Mouse (Mus musculus) B cell, adult 2 months (primary cell): ENCODE data around the gene Anapc15-ps.
A peak's percentile ranks its signal among the peaks of the same experiment; 100 is the strongest.

Experiments
- DNase-seq, 2 experiments: peaks; one replicate each; pipeline ENCODE4 v3.0.0; 2022

Gene Anapc15-ps

DNA sequence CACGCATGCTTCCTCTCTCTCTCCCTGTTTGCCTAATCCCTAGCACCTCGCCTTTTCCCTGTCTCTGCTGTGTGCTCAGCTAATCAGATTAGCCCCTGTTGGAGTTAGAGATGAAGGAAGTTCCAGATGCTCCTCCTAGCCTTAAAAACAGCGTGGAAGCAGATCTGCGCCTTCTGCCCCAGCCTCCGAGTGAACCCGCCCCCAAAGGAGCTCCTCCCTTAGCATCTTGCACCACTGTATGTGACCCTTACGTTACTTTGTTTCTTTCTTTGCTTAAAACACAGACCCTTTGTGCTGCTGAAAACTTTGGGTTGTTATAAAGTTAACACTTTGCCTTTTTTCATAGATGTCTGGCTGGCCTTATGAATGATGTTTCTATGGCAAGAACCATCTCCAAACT, 15.8 kb upstream of the Anapc15-ps start:
- no peak for DNase-seq

DNA sequence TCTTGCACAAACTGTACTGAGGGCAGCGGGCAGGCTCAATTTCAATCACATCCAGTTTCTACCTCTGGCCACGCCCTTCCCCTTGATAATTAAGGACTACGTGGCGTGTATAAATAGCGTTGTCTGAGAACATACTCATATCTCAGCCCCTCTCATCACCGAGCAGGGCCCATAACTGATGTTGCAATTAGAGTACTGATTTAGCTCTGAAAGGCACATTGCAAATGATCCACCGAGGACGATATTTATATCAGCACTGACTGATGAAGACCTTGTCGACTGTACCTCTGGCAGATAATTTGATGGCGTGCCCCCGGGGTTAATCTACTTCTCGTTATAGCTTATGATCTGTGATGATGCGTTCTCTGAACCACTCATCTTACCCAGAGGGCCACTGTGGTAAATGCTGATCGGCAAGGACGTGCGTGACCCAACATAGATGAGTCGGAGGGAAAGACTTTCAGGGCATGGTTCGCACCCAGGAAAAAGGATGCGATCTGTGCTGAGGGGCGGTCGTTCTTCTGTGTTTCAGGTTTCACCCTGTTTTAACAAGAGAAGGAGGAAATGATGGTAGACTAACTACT, 14.4 kb upstream of the Anapc15-ps start:
- no peak for DNase-seq

DNA sequence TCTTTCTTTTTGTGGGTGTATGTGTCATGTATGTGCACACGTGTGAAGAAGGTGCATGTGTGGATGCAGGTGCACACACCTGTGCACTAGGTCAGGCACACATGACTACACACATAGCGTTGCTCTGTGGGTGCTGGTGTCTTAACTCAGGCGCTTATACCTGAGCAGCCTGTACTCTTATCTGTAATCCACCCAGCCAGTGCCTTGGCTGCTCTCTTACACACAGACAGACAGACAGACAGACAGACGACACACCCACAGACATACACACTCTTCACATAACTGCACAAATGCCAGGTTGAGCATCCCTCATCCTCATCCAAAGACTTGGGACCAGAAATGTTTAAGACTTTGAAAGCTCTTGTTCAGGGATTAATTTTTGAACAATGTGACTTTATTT, 12.8 kb upstream of the Anapc15-ps start:
- no peak for DNase-seq

DNA sequence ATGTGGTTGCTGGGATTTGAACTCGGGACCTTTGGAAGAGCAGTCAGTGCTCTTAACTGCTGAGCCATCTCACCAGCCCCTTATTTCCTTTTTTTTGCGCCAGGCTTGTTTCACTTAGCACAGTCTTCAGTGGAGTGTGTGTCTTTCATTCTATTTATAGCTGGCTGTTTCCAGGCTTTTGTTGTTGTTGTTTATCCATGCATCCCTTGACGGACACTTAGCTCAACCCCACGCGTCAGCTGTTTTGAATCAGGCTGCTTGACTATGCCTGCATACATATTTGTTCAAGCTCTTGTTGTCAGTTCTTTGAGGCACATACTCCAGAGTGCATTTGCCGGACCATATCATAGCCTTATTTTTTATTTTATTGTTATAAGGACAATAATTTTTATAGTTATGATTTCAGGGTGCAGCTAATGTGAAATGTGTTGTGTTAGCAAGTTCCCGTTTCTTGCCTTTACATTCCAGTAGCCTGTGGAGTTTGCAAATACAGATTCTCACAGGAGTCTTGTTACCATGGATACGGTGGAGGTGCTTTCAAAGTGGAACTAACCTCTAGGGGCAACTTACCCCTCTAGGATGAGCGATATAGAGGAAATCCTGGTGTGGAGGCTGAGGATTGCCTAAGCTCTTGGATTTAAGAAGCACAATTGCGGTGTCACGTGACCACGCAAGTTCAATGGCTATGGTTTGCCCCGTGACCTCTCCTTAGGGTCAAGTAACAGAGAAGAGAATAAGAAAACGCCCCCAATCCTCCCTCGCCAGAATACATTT, 11.7 kb upstream of the Anapc15-ps start:
- no peak for DNase-seq

DNA sequence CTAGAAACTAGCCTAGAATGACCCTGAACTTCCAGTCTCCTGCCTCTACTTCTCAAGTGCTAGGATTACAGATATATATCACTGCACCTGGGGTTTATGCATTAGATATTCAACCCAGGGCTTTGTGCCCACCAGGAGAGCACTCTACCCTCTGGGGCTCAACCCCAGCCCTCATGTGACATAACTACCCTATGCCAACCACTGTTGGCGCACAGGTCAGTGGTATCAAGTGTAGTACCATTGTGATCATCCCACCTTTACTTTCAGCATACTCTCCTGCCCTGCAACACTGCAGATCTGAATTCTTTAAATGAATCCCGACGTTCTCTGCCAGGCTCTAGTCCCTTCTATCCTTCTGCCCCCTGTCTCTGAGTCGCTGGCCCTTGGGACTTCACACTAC, 11.0 kb upstream of the Anapc15-ps start:
- DNase-seq: no peak

DNA sequence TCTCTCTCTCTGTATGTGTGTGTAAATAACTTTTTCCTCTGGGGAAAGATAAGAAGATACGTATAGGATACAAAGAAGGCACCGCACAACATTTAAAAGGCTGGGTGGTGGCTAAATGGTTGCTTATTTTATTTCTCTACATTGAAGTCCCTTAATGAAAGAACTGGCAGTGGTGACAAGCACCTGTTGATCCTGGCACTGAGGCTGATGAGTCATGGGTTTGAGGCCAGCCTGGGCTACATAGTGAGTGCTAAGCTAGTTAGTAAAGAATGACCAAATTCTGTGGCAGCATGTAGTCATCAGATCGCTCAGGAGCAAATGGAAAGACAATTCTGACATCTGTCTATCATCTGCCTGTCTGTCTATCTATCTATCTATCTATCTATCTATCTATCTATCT, 10.5 kb upstream of the Anapc15-ps start:
- no peak for DNase-seq

DNA sequence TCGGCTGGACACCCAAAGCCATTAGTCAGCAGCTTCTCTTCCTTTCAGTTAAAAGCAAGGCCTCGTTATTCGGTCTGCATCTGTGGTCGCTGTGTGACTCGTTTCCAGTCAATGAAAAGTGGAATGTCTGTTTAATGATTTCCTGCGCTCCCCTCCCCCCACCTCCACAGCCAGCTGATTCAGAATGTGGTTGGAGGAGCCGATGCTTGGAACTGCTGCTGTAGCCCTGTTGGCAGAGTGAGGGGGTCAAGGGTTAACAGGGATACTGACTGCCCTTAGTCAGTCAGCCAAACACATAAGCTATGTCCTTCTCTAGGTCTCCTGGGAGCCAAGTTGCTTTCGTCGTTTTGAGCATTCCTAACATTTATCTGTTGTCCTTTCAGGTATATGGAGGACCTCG, 9.7 kb upstream of the Anapc15-ps start:
- DNase-seq: no peak

DNA sequence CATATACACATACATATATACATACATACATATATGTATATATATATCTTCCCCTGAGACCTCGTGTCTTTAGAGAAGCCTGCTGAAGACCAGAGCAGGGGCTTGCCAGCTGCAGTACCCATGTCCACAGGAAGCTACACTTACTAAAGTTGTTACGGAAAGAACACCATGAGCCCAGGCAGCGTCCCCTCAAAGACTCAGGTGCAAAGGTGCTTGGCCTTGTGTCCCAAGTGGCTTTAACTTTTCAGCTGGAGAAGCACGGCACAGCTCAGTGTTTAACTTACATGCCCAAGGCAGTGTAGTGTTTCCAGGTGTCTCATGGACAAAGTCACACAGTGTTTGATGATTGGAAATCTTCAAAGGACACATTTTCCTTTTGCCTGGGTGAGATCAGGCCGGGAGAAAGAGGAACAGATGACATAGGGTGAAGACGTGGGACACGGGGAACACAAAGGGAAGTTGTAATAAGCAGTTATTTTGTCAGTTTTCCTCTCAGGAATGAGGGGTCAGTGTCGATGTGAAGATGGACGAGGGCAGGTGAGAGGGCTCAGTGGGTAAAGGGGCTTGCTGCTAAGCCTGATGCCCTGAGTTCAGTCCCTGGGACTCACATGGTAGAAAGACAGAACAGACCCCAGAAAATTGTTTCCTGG, 9.0 kb upstream of the Anapc15-ps start:
- DNase-seq: no peak

DNA sequence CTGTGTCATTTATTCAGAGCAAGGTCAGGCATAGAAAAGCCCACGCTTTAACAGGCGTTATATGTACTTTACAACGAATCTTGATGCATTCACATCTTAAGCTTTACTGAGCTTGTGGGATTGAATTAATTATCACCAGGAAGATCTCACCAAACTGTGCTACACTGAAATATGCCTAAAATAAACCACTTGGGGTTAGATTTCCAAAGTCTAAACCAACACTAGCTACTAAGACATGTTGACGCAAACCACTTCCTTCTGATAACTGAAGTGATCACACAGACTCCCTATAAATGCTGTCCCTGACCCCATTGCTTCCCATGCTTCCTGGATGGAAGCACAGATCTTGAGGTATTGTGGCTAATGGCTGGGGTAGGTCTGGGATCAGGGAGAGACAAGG, 8.2 kb upstream of the Anapc15-ps start:
- no peak for DNase-seq

DNA sequence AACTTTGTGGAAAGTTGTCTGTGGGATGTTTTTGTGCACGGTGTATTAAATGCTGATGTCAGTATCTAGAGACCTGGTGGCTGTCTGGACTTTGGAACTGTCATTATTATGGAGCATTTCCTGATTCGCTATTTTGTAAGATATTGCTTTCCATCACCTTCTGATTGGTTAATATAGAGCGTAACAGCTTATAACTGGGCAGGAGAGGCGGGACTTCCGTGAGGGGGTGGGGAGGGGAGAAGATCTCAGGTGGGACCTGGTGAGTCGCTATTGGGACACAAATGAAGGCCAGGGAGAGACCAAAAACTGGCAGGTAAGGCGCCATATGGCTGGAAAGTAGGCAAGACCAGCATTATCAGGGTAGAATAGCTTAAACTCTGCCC, 7.8 kb upstream of the Anapc15-ps start:
- peak in 1 of 2 experiments; percentile 18 for DNase-seq

DNA sequence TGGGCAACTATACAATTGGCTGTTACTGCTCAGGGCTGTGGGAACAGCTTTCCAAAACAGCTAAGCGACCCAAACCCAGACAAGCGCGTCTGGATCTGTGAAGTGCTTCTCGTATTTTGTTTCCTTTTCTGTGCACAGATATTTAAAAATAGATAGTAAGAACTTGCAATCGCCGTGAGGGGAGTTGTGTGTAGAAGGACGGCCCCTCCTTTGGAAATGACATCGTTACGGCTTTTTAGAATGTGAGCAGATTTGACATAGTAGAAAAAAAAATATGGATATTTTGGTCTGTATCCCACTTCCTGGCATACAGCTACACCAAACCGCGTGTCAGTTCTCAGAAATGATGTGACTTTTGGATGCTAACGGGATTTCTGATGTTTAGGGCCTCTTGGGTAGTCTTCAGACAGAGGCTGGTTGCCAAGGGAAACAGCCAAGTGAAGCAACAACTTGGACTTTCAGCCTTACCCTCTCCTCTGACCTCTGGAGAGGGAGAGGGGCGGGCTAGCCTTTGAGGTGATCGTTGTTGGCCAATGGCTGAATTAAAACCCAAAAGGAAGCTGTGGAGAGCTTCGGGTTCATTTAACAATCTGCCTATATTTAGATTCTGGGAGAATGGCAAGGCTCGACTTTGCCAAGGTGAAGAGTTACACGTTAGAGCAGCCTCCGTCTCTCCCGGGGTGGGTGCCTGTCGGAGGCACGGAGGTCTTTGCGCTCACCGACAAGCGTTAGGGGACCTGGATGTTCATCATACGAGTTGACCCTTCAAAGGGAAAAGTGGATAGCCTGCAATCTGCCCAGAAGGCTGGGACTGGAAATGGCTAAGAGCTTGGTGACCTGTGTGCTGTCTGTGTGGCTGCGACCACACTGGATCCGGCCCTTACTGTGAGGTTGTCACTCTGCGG, 7.2 kb upstream of the Anapc15-ps start:
- DNase-seq: no peak

DNA sequence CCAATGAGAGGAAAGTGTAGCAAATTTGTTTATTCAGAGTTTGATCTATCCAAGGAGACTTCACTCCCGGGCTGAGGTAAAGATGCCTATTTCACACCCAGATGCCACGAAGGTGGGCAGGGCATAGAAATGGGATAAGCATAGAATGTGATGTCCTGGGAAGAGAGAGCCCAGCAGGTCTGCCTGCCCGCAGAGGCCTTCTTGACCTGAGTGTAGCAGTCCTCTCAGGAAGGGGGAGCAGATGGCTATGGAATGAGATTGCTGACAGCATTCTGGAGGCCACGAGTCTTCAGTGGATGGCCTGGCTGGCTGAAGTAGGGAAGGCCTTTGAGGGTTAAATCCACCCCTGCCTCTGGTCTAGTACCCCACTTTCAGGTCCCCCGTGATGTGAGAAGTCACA, 5.9 kb upstream of the Anapc15-ps start:
- no peak for DNase-seq

DNA sequence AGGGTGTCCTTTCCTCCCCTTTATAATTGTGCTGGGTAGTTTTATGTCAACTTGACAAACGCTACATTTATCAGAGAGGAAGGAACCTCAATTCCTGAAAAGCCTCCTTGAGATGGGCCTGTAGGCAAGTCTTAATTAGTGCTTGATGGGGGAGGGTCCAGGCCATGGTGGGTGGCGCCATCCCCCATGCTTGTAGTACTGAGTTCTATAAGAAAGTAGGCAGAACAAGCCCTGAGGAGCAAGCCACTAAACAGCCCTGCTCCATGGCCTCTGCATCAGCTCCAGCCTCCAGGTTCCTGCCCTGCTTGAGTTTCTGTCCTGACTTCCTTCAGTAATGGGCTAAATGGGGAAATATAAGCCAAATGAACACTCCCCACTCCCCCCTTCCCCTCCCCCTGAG, 5.4 kb upstream of the Anapc15-ps start:
- peak in 1 of 2 experiments; percentile 2 for DNase-seq

DNA sequence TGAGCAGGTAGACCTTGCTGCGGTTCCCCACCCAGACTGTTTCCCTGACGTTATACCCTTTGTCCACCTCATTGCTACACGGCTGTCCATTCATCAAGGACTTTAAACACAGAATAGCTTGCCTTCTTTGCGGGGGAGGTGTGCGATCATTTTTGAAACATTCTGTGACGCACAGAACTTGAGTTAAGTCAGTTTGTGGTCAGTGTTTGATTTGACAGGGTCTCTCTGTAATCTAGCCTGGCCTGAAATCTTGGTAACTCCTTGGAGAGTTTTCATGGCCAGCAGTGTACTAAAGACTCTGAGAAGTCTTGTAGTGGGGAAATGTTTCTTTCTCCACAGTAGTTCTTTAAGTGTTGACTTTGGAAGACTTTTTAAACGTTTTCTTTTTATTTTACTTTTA, 5.0 kb upstream of the Anapc15-ps start:
- DNase-seq: no peak

DNA sequence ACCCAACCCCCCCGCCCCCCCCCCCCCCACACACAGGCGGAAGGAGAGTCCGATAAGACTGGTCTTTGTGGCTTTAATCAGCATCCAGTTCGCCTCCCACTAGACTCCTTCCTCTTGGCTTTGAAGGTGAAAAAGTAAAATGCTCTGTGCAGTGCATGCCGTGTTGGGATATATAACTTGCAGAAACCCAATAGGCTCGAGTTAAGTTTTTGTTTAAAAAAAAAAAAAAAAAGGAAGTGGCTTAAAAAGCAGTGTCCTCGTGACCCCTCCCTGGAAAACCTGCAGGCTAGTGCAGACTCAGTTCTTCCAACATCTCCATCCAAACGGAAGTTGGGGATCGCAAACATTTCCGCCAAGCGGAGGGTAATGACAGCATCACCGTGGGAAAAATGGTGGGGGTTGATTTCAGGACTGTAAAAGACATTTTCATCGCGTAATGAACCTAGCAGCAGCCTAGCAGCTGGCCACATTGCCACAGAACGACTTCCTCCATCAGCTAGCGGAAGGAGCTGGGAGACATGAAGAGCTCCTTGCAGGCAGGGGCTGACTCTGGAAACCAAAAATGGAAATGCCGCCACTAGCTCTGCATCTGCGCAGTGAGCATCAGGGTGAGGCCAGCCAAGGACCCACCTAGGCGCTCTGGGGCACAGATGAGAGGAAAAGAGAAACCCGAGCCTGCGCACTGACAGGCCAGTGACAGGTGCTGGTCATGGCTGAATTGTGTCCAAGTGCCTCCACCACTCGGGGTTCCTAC, 4.3 kb upstream of the Anapc15-ps start:
- DNase-seq: peak; percentile 60 to 61

DNA sequence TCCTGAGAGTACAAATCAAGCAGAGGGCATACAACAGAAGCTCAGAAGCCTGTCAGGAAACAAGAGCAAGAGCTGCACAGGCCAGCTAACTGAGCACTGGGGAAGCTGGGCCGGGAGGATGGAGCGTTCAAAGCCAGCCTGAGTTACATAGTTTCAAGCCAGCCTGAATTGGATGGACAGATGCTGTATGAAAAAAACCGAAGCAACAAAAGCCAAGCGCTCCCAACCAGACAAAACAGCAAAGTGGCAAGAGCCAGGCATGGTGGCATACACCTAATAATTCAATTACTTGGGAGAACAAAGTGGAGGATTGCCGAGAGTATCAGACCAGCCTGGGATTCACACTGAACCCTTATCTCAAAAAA, 3.7 kb upstream of the Anapc15-ps start:
- no peak for DNase-seq

DNA sequence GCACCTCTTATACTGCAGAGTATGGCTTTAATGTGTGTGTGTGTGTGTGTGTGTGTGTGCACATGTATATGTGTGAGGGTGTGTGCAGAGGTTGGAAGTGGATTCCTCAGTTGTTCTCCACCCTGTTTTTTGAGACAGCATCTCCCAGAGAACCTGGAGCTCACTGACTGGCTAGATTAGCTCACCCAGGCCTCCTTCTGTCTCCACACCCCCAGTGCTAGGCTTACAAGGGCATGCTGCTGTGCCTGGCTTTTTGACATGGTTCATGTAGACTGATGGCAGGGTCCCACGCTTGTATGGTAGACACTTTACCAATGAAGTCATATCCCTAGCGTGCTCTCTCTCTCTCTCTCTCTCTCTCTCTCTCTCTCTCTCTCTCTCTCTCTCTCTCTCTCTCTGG, 3.1 kb upstream of the Anapc15-ps start:
- DNase-seq: no peak

DNA sequence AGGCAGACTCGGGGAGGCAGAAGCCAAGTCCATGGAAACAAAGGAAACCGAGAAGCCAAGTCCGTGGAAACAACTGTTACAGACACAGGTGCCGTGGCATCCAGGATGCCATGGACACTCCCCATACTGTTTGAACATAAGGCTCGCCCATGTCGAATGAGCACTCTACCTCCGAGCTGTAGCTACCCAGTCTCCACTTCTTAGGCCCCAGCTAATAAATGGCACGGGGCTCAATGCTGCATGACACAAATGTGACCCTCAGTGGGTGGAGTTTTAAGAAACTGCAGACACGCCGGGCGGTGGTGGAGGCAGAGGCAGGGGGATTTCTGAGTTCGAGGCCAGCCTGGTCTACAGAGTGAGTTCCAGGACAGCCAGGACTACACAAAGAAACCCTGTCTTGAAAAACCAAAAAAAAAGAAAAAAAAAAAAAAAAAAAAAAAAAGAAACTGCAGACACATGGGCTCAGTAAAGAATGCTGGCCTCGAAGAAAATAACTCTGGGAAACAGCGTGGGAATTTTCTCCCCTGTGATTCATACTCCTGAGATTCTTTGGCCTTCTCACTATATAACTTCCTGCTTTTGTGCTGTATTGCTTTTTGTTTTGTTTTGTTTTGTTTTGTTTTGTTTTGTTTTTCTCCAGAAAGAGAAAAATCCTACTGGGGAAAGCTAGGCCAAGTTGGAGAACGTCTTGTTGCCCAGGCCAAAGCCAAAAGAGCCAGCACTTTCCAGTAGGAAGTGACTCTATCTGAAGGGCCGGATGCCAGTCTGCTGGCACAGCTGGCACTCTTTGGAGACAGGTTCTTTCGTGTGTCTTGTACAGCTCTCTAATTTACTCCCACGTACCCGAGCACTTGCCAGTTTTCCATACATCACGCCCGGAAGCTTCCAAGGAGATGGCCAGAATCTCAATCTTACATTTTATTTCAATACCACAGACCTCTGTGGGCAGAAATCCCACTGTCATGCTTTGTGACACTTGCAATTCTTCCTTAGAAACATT, 2.2 kb downstream of the Anapc15-ps start:
- no peak for DNase-seq

DNA sequence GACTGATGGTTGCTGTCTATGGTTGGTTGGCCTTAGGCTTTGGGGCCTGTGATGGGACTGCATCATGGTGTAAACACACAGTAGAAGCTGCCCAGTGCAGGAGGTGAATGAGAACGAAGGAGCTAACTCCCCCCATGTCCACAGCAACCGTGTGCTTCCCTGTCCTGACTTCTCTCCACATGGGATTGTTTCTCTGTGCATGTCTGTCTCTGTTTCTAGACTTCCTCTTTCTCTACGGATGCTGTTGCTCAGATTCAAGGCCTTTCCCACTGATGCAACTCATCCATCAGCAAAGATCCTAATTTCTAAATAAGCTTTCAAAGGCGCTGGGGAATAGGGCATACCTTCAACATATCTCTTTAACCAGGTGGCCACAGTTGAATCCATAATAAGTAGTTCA, 3.4 kb downstream of the Anapc15-ps start:
- no peak for DNase-seq

DNA sequence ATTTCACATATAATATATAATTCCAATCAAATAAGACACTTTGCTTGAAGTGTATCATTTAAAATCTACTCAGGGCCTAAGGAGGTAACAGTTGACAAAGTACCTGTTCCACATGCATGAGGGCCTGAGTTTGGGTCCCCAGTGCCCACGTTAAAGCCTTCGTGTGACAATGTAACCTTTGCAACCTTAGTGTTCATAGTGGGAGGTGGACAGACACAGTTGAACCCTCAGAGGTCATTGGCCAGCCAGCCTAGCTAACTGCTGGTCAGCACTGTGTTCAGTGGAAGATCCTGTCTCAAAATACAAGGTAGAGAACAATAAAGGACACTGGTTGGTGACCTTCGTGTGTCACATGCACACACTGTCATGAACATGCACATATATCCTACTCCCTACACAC, 4.2 kb downstream of the Anapc15-ps start:
- DNase-seq: no peak

DNA sequence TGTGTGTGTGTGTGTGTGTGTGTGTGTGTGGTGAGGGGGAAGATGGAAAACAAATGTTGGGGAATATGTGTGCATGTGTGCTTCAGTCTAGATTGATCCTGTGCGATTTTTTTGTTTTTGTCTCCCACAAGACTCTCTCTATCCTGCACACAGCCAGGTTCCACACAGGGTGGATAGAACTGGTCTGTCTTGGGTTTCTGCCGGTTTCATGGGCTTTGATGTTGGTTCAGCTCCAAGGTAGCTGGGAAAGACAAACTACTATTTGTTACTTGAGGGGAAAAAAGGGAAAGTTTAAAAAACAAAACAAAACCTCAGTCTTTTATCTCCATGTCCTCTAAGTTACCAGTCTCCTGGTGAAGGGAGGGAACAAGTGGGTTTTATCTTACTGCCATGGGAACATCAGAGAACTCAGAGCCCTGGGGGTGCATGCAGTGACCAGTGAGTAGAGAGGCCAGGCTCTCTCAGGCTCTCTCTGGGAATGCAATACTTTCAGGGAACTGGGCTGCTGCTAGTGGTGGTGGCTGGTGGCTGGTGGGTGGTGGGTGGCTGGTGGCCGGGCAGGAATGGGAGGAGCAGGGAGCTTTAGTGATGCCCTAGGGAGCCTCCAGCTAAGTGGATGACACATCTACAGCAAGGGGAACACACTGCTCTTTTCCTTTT, 5.8 kb downstream of the Anapc15-ps start:
- no peak for DNase-seq
